ENCODE assay signal across 24 mouse cellular contexts in the genomic region with DNA sequence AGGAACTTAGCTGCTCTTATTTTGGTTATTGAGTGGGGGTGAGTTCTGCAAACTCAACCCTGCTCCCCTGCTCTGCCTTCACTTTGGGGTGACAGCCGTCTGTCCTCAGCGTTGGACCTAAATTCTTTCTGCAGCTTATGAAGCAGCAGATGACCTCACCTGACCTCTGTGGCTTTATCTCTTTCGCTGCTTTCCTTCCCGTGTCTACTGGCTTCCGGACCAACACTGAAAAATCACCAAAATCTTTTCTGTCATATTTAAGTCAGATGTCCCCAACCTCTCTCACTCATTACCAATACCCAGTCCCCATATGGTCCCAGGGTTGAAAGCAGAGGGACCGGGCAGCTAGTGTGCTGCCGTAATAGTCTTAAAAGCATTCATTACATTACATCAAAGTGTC. TPM values are rescaled to one million over a fixed set of nuclear protein-coding genes. Genes with fewer than 3 reads are reported as not detected.
DNase-seq lines count a peak whose midpoint lies in the region; ATAC-seq and TF ChIP-seq lines count a peak whose summit lies in the region.
"Had no signal": no experiment of that assay in that cellular context is flagged by ENCODE, and none has a peak within 500 bp of the region (broad histone marks: within the 10 kb centered on the region; RNA-seq: fewer than 3 reads in every experiment).

No protein-coding gene starts in this region.

- no peaks in the 10 kb centered on the region for H3K9me3 ChIP-seq in heart, embryonic 16.5 days (replicated peaks; ENCODE audit: control insufficient read depth, low read length)
- H3K9me3 ChIP-seq: embryonic facial prominence, embryonic 10.5 days; forebrain, embryonic 15.5 days; G1E; heart, embryonic 13.5 days; limb, embryonic 13.5 days; midbrain, embryonic 10.5 days had no signal

- no peak for DNase-seq in heart, postnatal 10 days
- DNase-seq in 416B (ENCODE audit: low read depth) = peak; percentile 70
- no peak for DNase-seq in layer of hippocampus, postnatal 14 days (ENCODE audit: low spot score in 2 of 2)
- no peak for DNase-seq in layer of hippocampus, postnatal 36 days
- no peak for DNase-seq in frontal cortex, postnatal 36 days (ENCODE audit: low spot score in 2 of 2)
- DNase-seq: adrenal gland, postnatal 10 days; cerebellum, adult 8-10 months; heart, adult 2 months; heart, postnatal 36 days; kidney, adult 8-10 months; kidney, postnatal 10 days; lung, embryonic 14.5 days; thymus, postnatal 14 days had no signal

- H3K27me3 ChIP-seq in heart, embryonic 16.5 days (ENCODE audit: control insufficient read depth, insufficient read depth, low read length) = no peaks in the 10 kb centered on the region
- H3K27me3 ChIP-seq: forebrain, embryonic 15.5 days; heart, embryonic 13.5 days; limb, embryonic 13.5 days had no signal

- TF ChIP-seq CTCF in bone marrow, adult 2 months (IDR thresholded peaks at IDR 0.05; ENCODE audit: control insufficient read depth, insufficient read depth, low read length) = no peak

- H3K9ac ChIP-seq in heart, embryonic 16.5 days (ENCODE audit: low read length) = 0 out of 2 replicates have a peak overlapping the region, but pooled peaks have one; percentile 25
- H3K9ac ChIP-seq: forebrain, embryonic 15.5 days; heart, embryonic 13.5 days; hindbrain, embryonic 14.5 days; limb, embryonic 13.5 days; lung, embryonic 14.5 days had no signal

- ATAC-seq in heart, embryonic 16.5 days (replicated peaks; ENCODE audit: extremely low read depth, insufficient read depth, low FRiP score) = no peak
- peak; percentile 14; the same call in 1 of the 2 replicates for ATAC-seq in megakaryocyte, adult 5-6 weeks (ENCODE audit: poor library complexity, severe bottlenecking)
- ATAC-seq: forebrain, embryonic 15.5 days; midbrain, embryonic 16.5 days had no signal

- intact Hi-C loops in heart, postnatal 10 days (cut with DNase I) = no loop called here

- WGBS in heart, embryonic 16.5 days = 40% methylated on average over 7 of the region's 7 CpGs
- 14% methylated on average over 7 of the region's 7 CpGs for WGBS in bone marrow, adult 2 months

- 0 out of 2 replicates have a peak, but pooled peaks cover 4% of the 10 kb centered on the region for H3K4me1 ChIP-seq in heart, embryonic 16.5 days (ENCODE audit: control insufficient read depth, insufficient read depth, low read length)
- peaks cover 2% of the 10 kb centered on the region; the same call in 1 of the 2 replicates for H3K4me1 ChIP-seq in bone marrow, adult 2 months (ENCODE audit: control insufficient read depth, insufficient read depth, low read length)
- H3K4me1 ChIP-seq: forebrain, embryonic 15.5 days had no signal

- no peak overlapping the region for H3K27ac ChIP-seq in heart, embryonic 16.5 days (ENCODE audit: low read length)
- H3K27ac ChIP-seq in bone marrow, adult 2 months (ENCODE audit: control insufficient read depth, insufficient read depth, low read depth, low read length, poor library complexity) = peak overlapping the region; percentile 17; the same call in 1 of the 2 replicates
- H3K27ac ChIP-seq: embryonic facial prominence, embryonic 10.5 days; forebrain, embryonic 15.5 days; heart, adult 2 months; heart, embryonic 13.5 days; hindbrain, embryonic 14.5 days; limb, embryonic 13.5 days; midbrain, embryonic 10.5 days had no signal

- no peak overlapping the region for H3K4me3 ChIP-seq in heart, embryonic 16.5 days (ENCODE audit: low read length)
- no peak overlapping the region for H3K4me3 ChIP-seq in bone marrow, adult 2 months (replicated peaks; ENCODE audit: control insufficient read depth, low read depth, low read length)
- H3K4me3 ChIP-seq: embryonic facial prominence, embryonic 10.5 days; forebrain, embryonic 15.5 days; heart, adult 2 months; heart, embryonic 13.5 days; limb, embryonic 13.5 days; midbrain, embryonic 10.5 days had no signal

- H3K4me2 ChIP-seq in heart, embryonic 16.5 days (ENCODE audit: low read depth, low read length) = no peak overlapping the region
- H3K4me2 ChIP-seq: forebrain, embryonic 15.5 days; heart, embryonic 13.5 days; hindbrain, embryonic 14.5 days; limb, embryonic 13.5 days; lung, embryonic 14.5 days had no signal

- no peaks in the 10 kb centered on the region for H3K36me3 ChIP-seq in heart, embryonic 16.5 days (ENCODE audit: control insufficient read depth, insufficient read depth)
- H3K36me3 ChIP-seq: embryonic facial prominence, embryonic 10.5 days; forebrain, embryonic 15.5 days; G1E; heart, embryonic 13.5 days; limb, embryonic 13.5 days; midbrain, embryonic 10.5 days had no signal

- TF ChIP-seq POLR2A in bone marrow, adult 2 months (IDR thresholded peaks at IDR 0.05; ENCODE audit: borderline replicate concordance, control insufficient read depth, low read depth, low read length) = no peak

RNA-seq across cellular contexts. Expression of gene P4ha2, which starts 7.7 kb away (rescaled TPM):
- polyA plus RNA-seq in heart, embryonic 16.5 days (2015; fragmentation: Nextera tagmentation; extraction: Ambion mirVana) = 53.3 and 61.1 TPM in 2 replicates
- total RNA-seq in heart, postnatal 10 days (2021) = 10 to 100 TPM; 36.8 to 37.0 TPM
- 5.1 and 9.4 TPM in 2 replicates for polyA plus RNA-seq in bone marrow, adult 2 months (2011; ENCODE audit: insufficient read depth, insufficient read length, low replicate concordance, missing spikeins)
- total RNA-seq in megakaryocyte, adult 5-6 weeks (2015) = not detected in 2 replicates
- total RNA-seq in megakaryocyte, adult 5-6 weeks (2017) = not detected in 2 replicates
- 10 to 100 TPM; 21.1 to 22.4 TPM for total RNA-seq in layer of hippocampus, postnatal 14 days (2021)
- total RNA-seq in layer of hippocampus, postnatal 36 days (2021) = 10 to 100 TPM; 20.6 to 29.8 TPM
- polyA plus RNA-seq: G1E had no signal

RNA-seq across cellular contexts. Expression of gene Pdlim4, which starts 23.4 kb away (rescaled TPM):
- polyA plus RNA-seq in heart, embryonic 16.5 days (2015; fragmentation: Nextera tagmentation; extraction: Ambion mirVana) = 16.0 and 26.4 TPM in 2 replicates
- 10 to 100 TPM; 23.4 to 28.2 TPM for total RNA-seq in heart, postnatal 10 days (2021)
- 3.7 and 3.8 TPM in 2 replicates for polyA plus RNA-seq in bone marrow, adult 2 months (2011; ENCODE audit: insufficient read depth, insufficient read length, low replicate concordance, missing spikeins)
- 0.33 and 0.82 TPM in 2 replicates for total RNA-seq in megakaryocyte, adult 5-6 weeks (2015)
- total RNA-seq in megakaryocyte, adult 5-6 weeks (2017) = 0.77 and 3.9 TPM in 2 replicates
- 10 to 100 TPM; 17.7 to 17.9 TPM for total RNA-seq in layer of hippocampus, postnatal 14 days (2021)
- 10 to 100 TPM; 11.5 to 16.2 TPM for total RNA-seq in layer of hippocampus, postnatal 36 days (2021)
- polyA plus RNA-seq: G1E had no signal

Comparison
In these comparisons a context has a peak if more than half of its experiments do, and no peak if none do; other contexts are left out.
1. RNA of gene P4ha2, which starts 7.7 kb away (total RNA-seq): 36.8 to 37.0 TPM in heart, postnatal 10 days, 20.6 to 29.8 TPM in layer of hippocampus, postnatal 36 days and 21.1 to 22.4 TPM in layer of hippocampus, postnatal 14 days; not detected in megakaryocyte, adult 5-6 weeks; every median in the first group is over 10 times any median in the second.